Mouse (Mus musculus) liver, postnatal 0 days (tissue): ENCODE measurements around the gene Uvrag.

Source experiments
- CTCF ChIP-seq: sonication (generic); IDR thresholded peaks from 2 replicates; pipeline ENCODE4 v1.5.1; 2016; ENCODE audit warnings: antibody characterized with exemption, low read depth
- EP300 ChIP-seq: IDR thresholded peaks from 2 replicates; pipeline ENCODE4 v1.6.1; 2016; ENCODE audit warnings: antibody characterized with exemption, low read depth, mild to moderate bottlenecking

DNA sequence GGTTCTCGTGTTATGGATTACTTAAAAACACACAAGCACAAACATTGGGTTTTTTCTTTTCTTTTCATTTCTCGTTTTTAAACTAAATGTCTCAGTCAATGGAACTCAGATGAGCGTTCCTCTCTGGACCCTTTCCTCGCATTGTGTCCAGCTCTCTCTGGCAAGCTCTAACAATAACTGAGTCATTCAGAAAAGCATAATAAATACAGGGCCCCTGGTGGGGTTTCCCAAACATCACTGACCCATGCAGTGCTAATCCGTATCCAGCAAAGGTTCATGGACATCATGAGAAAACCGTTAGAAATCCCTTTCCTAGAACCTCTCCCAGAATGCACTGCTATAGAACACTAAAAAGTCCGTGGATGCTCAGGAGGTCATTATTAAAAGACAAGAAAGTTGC lies 156.6 kb downstream of the Uvrag start:
- TF ChIP-seq EP300 (no peak), CTCF (no peak)
